Mouse (Mus musculus): ENCODE results near the gene Zfp366. TPM values are rescaled to one million over a fixed set of nuclear protein-coding genes. Genes with fewer than 3 reads are reported as not detected.

The Zfp366 gene
- total RNA-seq, 1 experiment from 2014 or later = 0.12 TPM

DNA sequence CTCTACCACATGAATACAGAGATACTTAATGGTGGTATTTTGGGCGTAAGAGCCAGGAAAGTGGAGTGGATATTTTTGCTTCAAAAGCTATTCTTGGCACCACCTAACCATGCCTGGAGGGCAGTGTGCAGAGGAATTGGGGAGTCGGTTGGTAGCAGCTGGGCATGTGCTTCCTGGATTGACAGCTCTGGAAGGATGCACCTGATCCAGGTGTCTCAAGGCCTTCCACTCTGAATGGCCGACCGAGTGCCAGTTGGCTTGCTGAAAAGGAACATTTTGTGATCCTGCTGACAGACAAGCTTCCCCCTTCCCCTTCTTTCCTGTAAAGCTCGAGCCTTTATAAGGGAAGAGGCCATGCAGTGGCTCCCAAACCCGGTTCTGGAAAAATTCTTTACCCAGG is 98.3 kb downstream of the Zfp366 start:
- no peak for ATAC-seq (ENCODE audit: extremely low read depth, insufficient number of reproducible peaks, low FRiP score, poor library complexity, severe bottlenecking)

DNA sequence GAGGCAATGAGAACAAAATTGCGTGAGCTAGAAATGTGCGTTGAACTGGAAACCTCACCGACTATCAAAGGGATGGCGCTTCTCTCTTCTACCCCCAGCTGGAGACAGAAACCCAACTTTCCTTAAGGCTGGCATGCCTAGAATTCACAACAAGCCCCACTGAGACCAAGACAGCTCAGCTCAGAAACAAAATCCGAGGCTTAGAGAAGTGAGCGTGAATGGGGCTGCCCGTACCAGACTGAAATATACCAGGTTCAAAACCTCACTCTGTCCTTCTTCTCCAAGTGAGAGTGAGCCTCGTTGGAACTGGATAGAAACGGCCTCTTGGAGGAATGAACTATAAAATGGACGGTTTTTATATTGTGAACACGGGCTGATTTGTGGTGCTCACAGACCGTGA is 99.3 kb downstream of the Zfp366 start:
- no peak for ATAC-seq (ENCODE audit: extremely low read depth, insufficient number of reproducible peaks, low FRiP score, poor library complexity, severe bottlenecking)

DNA sequence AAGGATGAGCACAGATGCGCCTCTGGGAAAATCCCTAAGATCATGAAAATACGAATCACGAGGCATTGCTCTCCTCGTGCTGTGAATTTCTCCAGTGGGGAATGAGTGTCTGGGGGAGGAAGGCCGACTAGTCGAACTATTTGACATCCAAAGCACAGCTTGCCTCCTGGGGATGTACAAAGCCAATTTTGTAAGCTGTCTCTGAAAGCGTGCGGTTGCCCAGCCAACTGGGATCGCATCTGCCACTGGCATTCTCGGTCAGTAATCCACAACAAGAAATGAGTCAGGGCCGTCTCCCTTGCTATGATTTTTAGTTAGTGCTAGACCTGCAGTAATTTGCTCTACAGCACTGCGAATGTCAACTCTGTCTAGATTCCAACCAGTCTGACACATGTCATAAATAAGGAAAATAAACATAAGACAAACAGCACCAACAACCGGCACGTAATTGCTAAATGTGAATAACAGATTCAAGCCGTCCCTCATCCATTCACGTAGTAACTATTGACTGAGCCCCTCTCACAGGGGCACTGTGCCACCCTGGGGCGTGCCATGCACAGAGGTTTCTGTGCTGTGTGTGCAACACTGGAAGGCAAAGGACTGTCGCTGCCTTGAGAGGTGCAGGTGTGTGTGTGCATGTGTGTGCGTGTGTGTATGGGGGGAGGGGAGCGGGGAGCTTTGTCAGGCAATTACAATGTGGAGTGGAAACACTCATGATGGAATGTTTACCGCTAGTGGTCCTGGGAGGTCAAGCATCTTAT is 100.0 kb downstream of the Zfp366 start:
- no peak for ATAC-seq (ENCODE audit: extremely low read depth, insufficient number of reproducible peaks, low FRiP score, poor library complexity, severe bottlenecking)

DNA sequence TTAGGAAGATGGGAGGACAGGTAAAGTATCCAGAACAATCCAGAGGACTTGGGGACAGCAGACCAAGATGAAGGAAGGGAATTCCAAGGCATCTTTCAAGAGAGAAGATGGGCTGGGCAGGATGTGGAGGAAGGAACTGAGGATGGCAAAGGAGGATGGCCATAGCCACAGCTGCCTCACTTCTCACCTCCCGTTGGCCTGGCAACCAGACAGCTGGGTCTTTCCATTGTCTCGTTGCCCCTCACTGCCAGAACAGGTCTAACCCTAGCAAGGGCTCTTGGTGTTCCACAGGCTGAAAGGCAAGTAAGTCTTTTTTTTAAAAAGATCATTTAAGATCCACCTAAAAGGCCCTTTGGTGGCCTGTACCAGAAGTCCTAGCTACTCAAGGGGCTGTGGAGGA is 100.6 kb downstream of the Zfp366 start:
- ATAC-seq (ENCODE audit: extremely low read depth, insufficient number of reproducible peaks, low FRiP score, poor library complexity, severe bottlenecking) = no peak

DNA sequence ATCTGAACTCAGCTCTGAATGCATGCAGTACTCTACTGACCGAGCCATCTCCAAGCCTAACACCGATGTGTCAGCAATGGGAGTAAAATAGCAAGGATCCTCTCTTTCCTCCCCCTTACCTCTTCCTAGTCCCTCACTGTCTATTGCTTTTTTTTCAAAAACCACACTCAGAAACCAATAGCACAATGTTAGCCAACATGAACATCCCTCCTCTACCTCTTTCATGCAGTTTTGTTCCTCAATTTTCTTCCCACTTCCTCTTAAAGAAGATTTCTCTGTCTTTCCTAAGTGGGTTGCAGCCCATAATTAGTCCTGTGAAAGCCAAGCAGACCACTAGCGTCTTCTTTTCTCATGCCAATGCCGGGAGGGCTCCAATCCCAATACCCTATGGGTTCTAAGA is 102.6 kb downstream of the Zfp366 start:
- no peak for ATAC-seq (ENCODE audit: extremely low read depth, insufficient number of reproducible peaks, low FRiP score, poor library complexity, severe bottlenecking)

DNA sequence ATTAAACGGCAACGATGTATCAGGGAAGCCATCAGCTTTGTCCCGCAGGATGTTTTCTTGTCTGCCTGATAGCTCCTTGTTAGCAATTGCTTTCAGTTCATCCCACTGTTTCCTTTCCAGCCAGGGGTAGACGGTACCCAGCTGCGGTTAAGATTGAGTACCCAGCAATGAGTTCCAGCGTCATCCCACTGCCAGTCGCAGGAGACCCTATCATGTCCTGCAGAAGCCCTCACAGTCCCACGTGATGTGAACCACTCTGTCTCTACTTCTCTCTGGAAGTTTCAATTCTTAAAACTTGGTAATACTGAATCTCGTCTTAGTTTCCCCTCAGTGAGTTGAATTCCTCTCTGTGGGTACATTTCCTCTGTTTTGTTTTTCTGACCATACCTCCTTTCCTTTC is 103.2 kb downstream of the Zfp366 start:
- no peak for ATAC-seq (ENCODE audit: extremely low read depth, insufficient number of reproducible peaks, low FRiP score, poor library complexity, severe bottlenecking)

DNA sequence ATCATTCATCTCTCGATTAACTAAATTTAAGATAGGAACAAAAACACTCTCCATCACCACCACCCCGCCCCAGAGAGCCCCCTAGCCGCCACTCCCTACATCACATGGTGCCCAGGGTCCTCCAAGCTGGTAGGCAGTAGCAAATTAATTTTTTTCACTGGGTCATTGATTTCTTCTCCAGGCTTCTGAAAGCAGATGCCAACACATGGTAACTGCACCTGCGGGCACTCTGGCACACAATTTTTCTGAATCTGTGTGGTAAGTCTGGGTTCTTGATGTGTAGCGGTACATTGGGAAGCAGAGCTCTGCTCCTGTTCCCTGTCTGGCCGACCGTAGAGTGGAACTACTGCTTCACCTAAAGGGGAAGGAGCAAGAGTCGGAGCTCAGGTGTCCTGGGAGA is 106.1 kb downstream of the Zfp366 start:
- ATAC-seq (ENCODE audit: extremely low read depth, insufficient number of reproducible peaks, low FRiP score, poor library complexity, severe bottlenecking) = no peak

DNA sequence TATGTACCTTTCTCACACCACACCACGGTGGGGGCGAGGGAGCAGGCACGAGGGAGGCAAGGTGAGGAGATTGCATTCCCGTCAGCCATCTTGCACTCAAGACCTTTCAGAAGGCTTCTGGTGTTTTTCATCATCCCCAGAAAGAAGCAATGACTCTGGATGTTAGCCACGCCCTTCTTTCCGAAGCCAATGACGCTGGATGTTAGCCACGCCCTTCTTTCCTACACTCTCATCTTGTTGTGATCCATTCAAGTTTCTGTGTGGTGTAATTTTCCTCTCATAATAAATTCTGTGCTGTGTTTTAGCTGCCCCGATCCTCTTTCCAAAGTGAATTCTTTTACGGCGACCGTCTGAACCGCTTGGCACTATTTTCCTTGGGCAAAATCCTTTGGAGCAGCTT is 109.6 kb downstream of the Zfp366 start:
- no peak for ATAC-seq (ENCODE audit: extremely low read depth, insufficient number of reproducible peaks, low FRiP score, poor library complexity, severe bottlenecking)

DNA sequence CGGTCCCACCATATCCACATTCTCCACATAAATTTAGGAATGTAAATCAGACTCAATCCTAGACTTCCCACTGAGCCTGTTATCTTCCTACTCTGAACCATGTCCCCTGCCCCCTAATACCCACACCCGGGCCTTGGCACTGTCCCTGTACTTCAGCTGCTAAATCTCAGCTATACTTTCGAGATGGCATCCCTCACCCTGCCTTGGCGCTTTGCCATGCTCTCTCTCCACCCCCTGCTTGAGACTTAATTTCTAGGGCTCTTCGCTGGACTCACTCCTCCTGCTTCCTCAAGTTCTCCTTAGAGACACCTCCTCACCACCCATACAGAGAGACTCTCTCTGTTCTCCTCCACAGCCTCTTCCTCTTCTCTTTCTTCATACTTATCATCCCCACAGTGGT is 115.3 kb downstream of the Zfp366 start:
- no peak for ATAC-seq (ENCODE audit: extremely low read depth, insufficient number of reproducible peaks, low FRiP score, poor library complexity, severe bottlenecking)

Other genes with a start within 250 kb of the Zfp366 start
- gene 1700024P04Rik, start 200.3 kb upstream of the Zfp366 start, total RNA-seq (2017) = not detected in 2 replicates
- 21.9 and 26.0 TPM in 2 replicates for gene Ptcd2, start 159.9 kb downstream of the Zfp366 start, total RNA-seq (2017)
- 5.2 and 6.5 TPM in 2 replicates for gene Mrps27, start 160.0 kb downstream of the Zfp366 start, total RNA-seq (2017)